Mouse (Mus musculus): Measurements from ENCODE around the gene Fosl2. TPM values are rescaled to one million over a fixed set of nuclear protein-coding genes. Genes with fewer than 3 reads are reported as not detected.

Fosl2 gene
- polyA plus RNA-seq, 1 experiment from 2014 or later = 5.8 TPM

- peak overlapping the region; percentile 64 for H3K27ac ChIP-seq (ENCODE audit: low read depth, low read length)
These were observed 60.4 kb downstream of the Fosl2 start for GRCm38 (mm10) chr5:32195857-32196609.

GRCm38 (mm10) chr5:32197698-32198097, 62.1 kb downstream of the Fosl2 start:
- no peak overlapping the region for H3K27ac ChIP-seq (ENCODE audit: low read depth, low read length)
- 14% methylated on average over 4 of the region's 4 CpGs for WGBS

More at GRCm38 (mm10) chr5:32195857-32196609, 60.4 kb downstream of the Fosl2 start:
- Histone ChIP-seq H3K36me3 (ENCODE audit: control insufficient read depth, insufficient read depth) (no peaks in the 10 kb centered on the region), H3K4me2 (replicated peaks; ENCODE audit: low read depth) (0 out of 2 replicates have a peak overlapping the region, but pooled peaks have one; percentile 9), H3K9me3 (ENCODE audit: control insufficient read depth) (no peaks in the 10 kb centered on the region), H3K4me3 (ENCODE audit: low read depth, low read length) (no peak overlapping the region), H3K9ac (ENCODE audit: low read depth, low read length) (no peak overlapping the region), H3K4me1 (replicated peaks; ENCODE audit: control insufficient read depth, insufficient read depth, low read length) (peaks cover 15% of the 10 kb centered on the region; the same call in 1 of the 2 replicates), H3K27me3 (replicated peaks; ENCODE audit: control insufficient read depth, insufficient read depth, low read length) (no peaks in the 10 kb centered on the region)
- ATAC-seq = peak; percentile 55
- 29% methylated on average over 12 of the region's 12 CpGs for WGBS
- TF ChIP-seq CTCF (IDR thresholded peaks at IDR 0.05; ENCODE audit: low read depth) = peak; percentile 54

GRCm38 (mm10) chr5:32199136-32199535, 63.5 kb downstream of the Fosl2 start:
- Histone ChIP-seq H3K27me3 (replicated peaks; ENCODE audit: control insufficient read depth, insufficient read depth, low read length) (no peaks in the 10 kb centered on the region), H3K27ac (ENCODE audit: low read depth, low read length) (no peak overlapping the region), H3K9ac (ENCODE audit: low read depth, low read length) (no peak overlapping the region), H3K4me3 (ENCODE audit: low read depth, low read length) (no peak overlapping the region), H3K36me3 (ENCODE audit: control insufficient read depth, insufficient read depth) (no peaks in the 10 kb centered on the region), H3K4me2 (replicated peaks; ENCODE audit: low read depth) (no peak overlapping the region), H3K4me1 (replicated peaks; ENCODE audit: control insufficient read depth, insufficient read depth, low read length) (0 out of 2 replicates have a peak, but pooled peaks cover 8% of the 10 kb centered on the region), H3K9me3 (ENCODE audit: control insufficient read depth) (no peaks in the 10 kb centered on the region)
- no peak for TF ChIP-seq CTCF (IDR thresholded peaks at IDR 0.05; ENCODE audit: low read depth)
- no peak for ATAC-seq
- WGBS = 70% methylated on average over 3 of the region's 3 CpGs

More at GRCm38 (mm10) chr5:32197698-32198097, 62.1 kb downstream of the Fosl2 start:
- Histone ChIP-seq H3K4me2 (replicated peaks; ENCODE audit: low read depth) (no peak overlapping the region), H3K36me3 (ENCODE audit: control insufficient read depth, insufficient read depth) (no peaks in the 10 kb centered on the region), H3K9me3 (ENCODE audit: control insufficient read depth) (no peaks in the 10 kb centered on the region), H3K4me3 (ENCODE audit: low read depth, low read length) (no peak overlapping the region), H3K9ac (ENCODE audit: low read depth, low read length) (no peak overlapping the region), H3K27me3 (replicated peaks; ENCODE audit: control insufficient read depth, insufficient read depth, low read length) (no peaks in the 10 kb centered on the region), H3K4me1 (replicated peaks; ENCODE audit: control insufficient read depth, insufficient read depth, low read length) (0 out of 2 replicates have a peak, but pooled peaks cover 8% of the 10 kb centered on the region)
- peak; percentile 68 for ATAC-seq
- peak; percentile 97 for TF ChIP-seq CTCF (IDR thresholded peaks at IDR 0.05; ENCODE audit: low read depth)

GRCm38 (mm10) chr5:32199594-32199993, 64.0 kb downstream of the Fosl2 start:
- H3K4me1 ChIP-seq (replicated peaks; ENCODE audit: control insufficient read depth, insufficient read depth, low read length) = 0 out of 2 replicates have a peak, but pooled peaks cover 8% of the 10 kb centered on the region
- WGBS = 84% methylated on average over 3 of the region's 3 CpGs
- no peak overlapping the region for H3K27ac ChIP-seq (ENCODE audit: low read depth, low read length)
- no peak overlapping the region for H3K4me2 ChIP-seq (replicated peaks; ENCODE audit: low read depth)
- H3K27me3 ChIP-seq (replicated peaks; ENCODE audit: control insufficient read depth, insufficient read depth, low read length) = no peaks in the 10 kb centered on the region
- H3K4me3 ChIP-seq (ENCODE audit: low read depth, low read length) = no peak overlapping the region
- H3K9ac ChIP-seq (ENCODE audit: low read depth, low read length) = no peak overlapping the region
- no peaks in the 10 kb centered on the region for H3K9me3 ChIP-seq (ENCODE audit: control insufficient read depth)
- ATAC-seq = no peak
- no peak for TF ChIP-seq CTCF (IDR thresholded peaks at IDR 0.05; ENCODE audit: low read depth)
- H3K36me3 ChIP-seq (ENCODE audit: control insufficient read depth, insufficient read depth) = no peaks in the 10 kb centered on the region

- 66% methylated on average over 4 of the region's 4 CpGs for WGBS
- ATAC-seq = no peak
These were observed 69.1 kb downstream of the Fosl2 start for GRCm38 (mm10) chr5:32204653-32205052.

GRCm38 (mm10) chr5:32206726-32207125, 71.1 kb downstream of the Fosl2 start:
- Histone ChIP-seq H3K27ac (ENCODE audit: low read depth, low read length) (no peak overlapping the region), H3K9me3 (ENCODE audit: control insufficient read depth) (no peaks in the 10 kb centered on the region), H3K36me3 (ENCODE audit: control insufficient read depth, insufficient read depth) (no peaks in the 10 kb centered on the region), H3K9ac (ENCODE audit: low read depth, low read length) (no peak overlapping the region), H3K4me3 (ENCODE audit: low read depth, low read length) (no peak overlapping the region), H3K27me3 (replicated peaks; ENCODE audit: control insufficient read depth, insufficient read depth, low read length) (no peaks in the 10 kb centered on the region), H3K4me2 (replicated peaks; ENCODE audit: low read depth) (no peak overlapping the region), H3K4me1 (replicated peaks; ENCODE audit: control insufficient read depth, insufficient read depth, low read length) (peaks cover 3% of the 10 kb centered on the region; the same call in 1 of the 2 replicates)
- ATAC-seq = no peak
- WGBS = 53% methylated on average over 2 of the region's 2 CpGs
- no peak for TF ChIP-seq CTCF (IDR thresholded peaks at IDR 0.05; ENCODE audit: low read depth)

More at GRCm38 (mm10) chr5:32204653-32205052, 69.1 kb downstream of the Fosl2 start:
- Histone ChIP-seq H3K9ac (ENCODE audit: low read depth, low read length) (no peak overlapping the region), H3K4me1 (replicated peaks; ENCODE audit: control insufficient read depth, insufficient read depth, low read length) (peaks cover 3% of the 10 kb centered on the region; the same call in 1 of the 2 replicates), H3K36me3 (ENCODE audit: control insufficient read depth, insufficient read depth) (no peaks in the 10 kb centered on the region), H3K4me2 (replicated peaks; ENCODE audit: low read depth) (no peak overlapping the region), H3K27ac (ENCODE audit: low read depth, low read length) (no peak overlapping the region), H3K27me3 (replicated peaks; ENCODE audit: control insufficient read depth, insufficient read depth, low read length) (no peaks in the 10 kb centered on the region), H3K4me3 (ENCODE audit: low read depth, low read length) (no peak overlapping the region), H3K9me3 (ENCODE audit: control insufficient read depth) (no peaks in the 10 kb centered on the region)
- peak; percentile 77 for TF ChIP-seq CTCF (IDR thresholded peaks at IDR 0.05; ENCODE audit: low read depth)

Other genes starting within 250 kb of the Fosl2 start
- 0.56 and 0.68 TPM in 2 replicates for gene Plb1, start 96.9 kb downstream of the Fosl2 start, polyA plus RNA-seq (2015; fragmentation: Nextera tagmentation; extraction: Ambion mirVana)